Mouse (Mus musculus) midbrain, embryonic 13.5 days (tissue): ENCODE results near the gene Slc2a2. TPM values are rescaled to one million over a fixed set of nuclear protein-coding genes. Genes with fewer than 3 reads are reported as not detected.
A peak's percentile ranks its signal among the peaks of the same experiment; 100 is the strongest.
"Not testable (repeated sequence)": the region's sequence is repeated elsewhere in the genome, so short reads cannot be mapped to it uniquely, and the experiment has no call there.

Experiments
- ATAC-seq: fragments of 200-750 bp; cut with Nextera tagmentation; 2 replicates; pipeline ENCODE4 v1.8.0; 2017; ENCODE audit warnings: mild to moderate bottlenecking, moderate TSS enrichment, moderate library complexity
- H3K27ac ChIP-seq: fragments of 300-500 bp; sonication (generic); 2 replicates; pipeline ENCODE4 v1.5.1; 2015; ENCODE audit warnings: inconsistent platforms, mild to moderate bottlenecking, moderate library complexity
- H3K27me3 ChIP-seq: fragments of 300-500 bp; sonication (generic); 2 replicates; pipeline ENCODE4 v1.6.1; 2015; ENCODE audit warnings: mild to moderate bottlenecking, inconsistent platforms
- H3K36me3 ChIP-seq: fragments of 300-500 bp; sonication (generic); 2 replicates; pipeline ENCODE4 v1.6.1; 2015; ENCODE audit warnings: mild to moderate bottlenecking, inconsistent platforms
- H3K4me1 ChIP-seq: fragments of 300-500 bp; sonication (generic); replicated peaks from 2 replicates; pipeline ENCODE4 v1.6.1; 2015; ENCODE audit warnings: inconsistent platforms
- H3K4me2 ChIP-seq: fragments of 300-500 bp; sonication (generic); replicated peaks from 2 replicates; pipeline ENCODE4 v1.6.1; 2015; ENCODE audit warnings: moderate library complexity, mild to moderate bottlenecking, inconsistent platforms
- H3K4me3 ChIP-seq: fragments of 300-500 bp; sonication (generic); replicated peaks from 2 replicates; pipeline ENCODE4 v1.5.1; 2015; ENCODE audit warnings: mild to moderate bottlenecking, inconsistent platforms
- H3K9ac ChIP-seq: fragments of 300-500 bp; sonication (generic); replicated peaks from 2 replicates; pipeline ENCODE4 v1.6.1; 2015; ENCODE audit warnings: mild to moderate bottlenecking, inconsistent platforms
- H3K9me3 ChIP-seq: fragments of 300-500 bp; sonication (generic); 2 replicates; pipeline ENCODE4 v1.6.1; 2016; ENCODE audit warnings: mild to moderate bottlenecking, inconsistent platforms
- WGBS: fragments of 180-500 bp; shearing (Covaris S2); methylation state at CpG from one replicate; pipeline ENCODE4 v1.1.7; 2015; 5-methylcytosine and 5-hydroxymethylcytosine counted together
- polyA plus RNA-seq: library from polyadenylated mRNA; unstranded; fragments of >200 nt; fragmentation: Nextera tagmentation; extraction: Ambion mirVana; gene quantifications from 2 replicates; pipeline ENCODE4 v1.2.1, GENCODE M21; 2015

The Slc2a2 gene
- polyA plus RNA-seq, 1 experiment from 2014 or later, result not detected

DNA sequence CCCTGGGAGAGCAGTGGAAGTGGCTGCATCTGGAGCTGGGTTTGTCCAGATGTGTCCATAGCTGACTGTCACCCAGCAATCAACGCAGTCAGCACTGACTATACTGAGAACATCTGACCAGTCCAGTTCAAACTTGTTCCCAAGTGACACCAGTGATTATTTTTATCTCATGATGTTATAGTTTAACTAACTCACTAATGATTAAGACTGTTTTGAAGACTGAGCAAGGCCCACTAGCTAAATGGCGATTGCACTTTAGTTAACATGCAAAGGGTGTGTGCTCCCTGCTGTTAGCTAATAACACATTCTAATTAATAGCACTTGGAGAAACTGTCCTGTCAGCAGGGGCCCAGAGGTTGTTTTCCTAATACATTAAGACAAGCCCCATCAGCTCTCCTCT, 39.3 kb downstream of the Slc2a2 start:
- 42% methylated on average over 2 of the region's 2 CpGs for WGBS
- no peaks in the 10 kb centered on the region for H3K4me1 ChIP-seq
- no peak overlapping the region for H3K9ac ChIP-seq
- no peak for ATAC-seq
- no peak overlapping the region for H3K4me3 ChIP-seq
- no peak overlapping the region for H3K4me2 ChIP-seq
- H3K9me3 ChIP-seq, result no peaks in the 10 kb centered on the region
- no peaks in the 10 kb centered on the region for H3K36me3 ChIP-seq
- no peak overlapping the region for H3K27ac ChIP-seq
- no peaks in the 10 kb centered on the region for H3K27me3 ChIP-seq

- Histone ChIP-seq H3K27ac (no peak overlapping the region), H3K9me3 (no peaks in the 10 kb centered on the region), H3K9ac (no peak overlapping the region), H3K4me3 (no peak overlapping the region), H3K27me3 (no peaks in the 10 kb centered on the region), H3K4me2 (no peak overlapping the region), H3K36me3 (no peaks in the 10 kb centered on the region), H3K4me1 (0 out of 2 replicates have a peak, but pooled peaks cover 5% of the 10 kb centered on the region)
- WGBS, result 35% methylated on average over 6 of the region's 6 CpGs
- ATAC-seq, result no peak
Measured at GRCm38 (mm10) chr3:28740353-28740752, 42.6 kb downstream of the Slc2a2 start.

GRCm38 (mm10) chr3:28743251-28743650, 45.5 kb downstream of the Slc2a2 start:
- ATAC-seq, result peak; percentile 32; the same call in 1 of the 2 replicates
- no peaks in the 10 kb centered on the region for H3K36me3 ChIP-seq
- H3K27ac ChIP-seq, result 0 out of 2 replicates have a peak overlapping the region, but pooled peaks have one; percentile 0
- H3K4me1 ChIP-seq, result 0 out of 2 replicates have a peak, but pooled peaks cover 10% of the 10 kb centered on the region
- no peak overlapping the region for H3K4me2 ChIP-seq
- no peaks in the 10 kb centered on the region for H3K9me3 ChIP-seq
- whole genome bisulfite sequencing, result 41% methylated on average over 8 of the region's 8 CpGs
- no peaks in the 10 kb centered on the region for H3K27me3 ChIP-seq
- no peak overlapping the region for H3K4me3 ChIP-seq
- H3K9ac ChIP-seq, result no peak overlapping the region

- no peaks in the 10 kb centered on the region for H3K36me3 ChIP-seq
- 27% methylated on average over 7 of the region's 7 CpGs for WGBS
- H3K9me3 ChIP-seq, result no peaks in the 10 kb centered on the region
- H3K9ac ChIP-seq, result no peak overlapping the region
- no peak overlapping the region for H3K27ac ChIP-seq
- peak; percentile 86 for ATAC-seq
- H3K4me3 ChIP-seq, result no peak overlapping the region
- H3K27me3 ChIP-seq, result no peaks in the 10 kb centered on the region
- no peak overlapping the region for H3K4me2 ChIP-seq
- 0 out of 2 replicates have a peak, but pooled peaks cover 10% of the 10 kb centered on the region for H3K4me1 ChIP-seq
Measured at GRCm38 (mm10) chr3:28745835-28746483, 48.3 kb downstream of the Slc2a2 start.

DNA sequence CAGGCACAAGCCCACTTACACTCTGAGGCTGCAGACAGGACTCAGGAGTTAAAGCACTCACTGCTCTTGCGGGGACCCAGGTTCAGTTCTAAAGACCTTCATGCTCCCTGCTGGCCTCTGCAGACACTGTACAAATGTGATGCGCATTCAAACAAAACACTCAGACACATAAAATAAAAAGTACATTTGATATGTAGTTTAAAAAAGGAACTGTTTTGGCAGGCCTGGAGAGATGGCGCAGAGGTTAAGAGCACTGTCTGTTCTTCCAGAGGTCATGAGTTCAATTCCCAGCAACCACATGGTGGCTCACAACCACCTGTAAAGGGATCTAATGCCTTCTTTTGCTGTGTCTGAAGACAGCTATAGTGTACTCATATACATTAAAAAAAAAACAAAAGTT, 50.4 kb downstream of the Slc2a2 start:
- Histone ChIP-seq H3K4me2 (no peak overlapping the region), H3K27me3 (no peaks in the 10 kb centered on the region), H3K4me3 (no peak overlapping the region), H3K27ac (no peak overlapping the region), H3K4me1 (0 out of 2 replicates have a peak, but pooled peaks cover 6% of the 10 kb centered on the region), H3K9ac (no peak overlapping the region), H3K36me3 (no peaks in the 10 kb centered on the region), H3K9me3 (no peaks in the 10 kb centered on the region)
- 85% methylated on average over 3 of the region's 3 CpGs for WGBS
- no peak for ATAC-seq

GRCm38 (mm10) chr3:28748956-28749355, 51.3 kb downstream of the Slc2a2 start:
- H3K27me3 ChIP-seq, result no peaks in the 10 kb centered on the region

DNA sequence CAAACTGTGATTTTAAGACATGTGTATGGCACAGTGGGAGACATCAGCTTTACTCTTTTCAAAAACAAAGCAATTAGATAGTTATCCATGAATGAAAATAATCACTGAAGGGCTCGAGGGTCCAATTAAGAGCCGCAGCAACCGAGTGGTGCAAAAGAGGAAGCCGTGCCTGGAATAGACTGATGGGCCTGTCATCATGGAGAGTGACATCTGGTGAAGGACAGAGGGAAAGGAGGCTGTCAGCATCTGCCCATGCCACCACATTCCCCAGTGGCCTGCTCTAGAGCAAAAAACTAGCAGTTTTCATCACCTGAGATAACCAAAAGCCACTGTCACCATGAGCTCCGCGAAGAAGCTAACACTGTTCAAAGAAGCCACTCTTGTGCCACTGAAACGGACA, 57.8 kb downstream of the Slc2a2 start:
- Histone ChIP-seq H3K36me3 (no peaks in the 10 kb centered on the region), H3K9me3 (no peaks in the 10 kb centered on the region), H3K4me3 (no peak overlapping the region), H3K9ac (no peak overlapping the region), H3K27me3 (no peaks in the 10 kb centered on the region), H3K4me2 (no peak overlapping the region), H3K27ac (no peak overlapping the region), H3K4me1 (0 out of 2 replicates have a peak, but pooled peaks cover 5% of the 10 kb centered on the region)
- peak; percentile 71 for ATAC-seq
- WGBS, result 69% methylated on average over 7 of the region's 7 CpGs

More at GRCm38 (mm10) chr3:28748956-28749355, 51.3 kb downstream of the Slc2a2 start:
- Histone ChIP-seq H3K4me2 (no peak overlapping the region), H3K4me1 (0 out of 2 replicates have a peak, but pooled peaks cover 5% of the 10 kb centered on the region), H3K9ac (no peak overlapping the region), H3K36me3 (no peaks in the 10 kb centered on the region), H3K9me3 (no peaks in the 10 kb centered on the region), H3K4me3 (no peak overlapping the region), H3K27ac (no peak overlapping the region)
- ATAC-seq, result no peak

- Histone ChIP-seq H3K9ac (no peak overlapping the region), H3K4me2 (no peak overlapping the region), H3K27ac (no peak overlapping the region), H3K27me3 (no peaks in the 10 kb centered on the region), H3K4me3 (no peak overlapping the region), H3K9me3 (no peaks in the 10 kb centered on the region), H3K36me3 (no peaks in the 10 kb centered on the region), H3K4me1 (no peaks in the 10 kb centered on the region)
- ATAC-seq, result no peak
- WGBS, result 83% methylated on average over 8 of the region's 8 CpGs
Measured at GRCm38 (mm10) chr3:28761225-28761789, 63.6 kb downstream of the Slc2a2 start.

GRCm38 (mm10) chr3:28766935-28767334, 69.2 kb downstream of the Slc2a2 start:
- no peaks in the 10 kb centered on the region for H3K36me3 ChIP-seq
- ATAC-seq, result no peak
- H3K27ac ChIP-seq, result no peak overlapping the region
- H3K27me3 ChIP-seq, result no peaks in the 10 kb centered on the region
- H3K9me3 ChIP-seq, result no peaks in the 10 kb centered on the region
- 93% methylated on average over 4 of the region's 4 CpGs for WGBS
- H3K4me3 ChIP-seq, result no peak overlapping the region
- no peak overlapping the region for H3K9ac ChIP-seq
- H3K4me1 ChIP-seq, result no peaks in the 10 kb centered on the region
- H3K4me2 ChIP-seq, result no peak overlapping the region

DNA sequence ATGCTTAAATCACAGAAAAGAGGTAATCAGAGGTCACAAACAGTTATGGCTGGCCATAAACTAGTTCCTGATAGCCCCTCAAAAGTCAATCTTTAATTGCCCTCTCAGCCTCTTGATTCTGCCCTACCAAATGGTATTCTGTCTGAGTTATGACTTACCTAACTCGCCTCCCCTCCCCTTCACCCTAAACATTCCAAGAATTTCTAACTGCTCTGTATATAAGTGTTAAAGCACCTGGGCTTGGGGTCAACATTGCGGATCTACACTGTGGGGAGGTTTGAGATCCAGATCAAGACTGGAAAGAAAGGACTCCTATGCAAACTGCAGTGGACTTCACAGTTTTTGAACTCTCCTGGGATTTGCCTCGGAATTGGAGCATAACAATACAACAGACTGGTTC, 70.5 kb downstream of the Slc2a2 start:
- no peak for ATAC-seq
- H3K4me2 ChIP-seq, result no peak overlapping the region
- WGBS, result 84% methylated on average over 3 of the region's 3 CpGs
- H3K9me3 ChIP-seq, result no peaks in the 10 kb centered on the region
- no peaks in the 10 kb centered on the region for H3K36me3 ChIP-seq
- H3K27ac ChIP-seq, result no peak overlapping the region
- H3K4me3 ChIP-seq, result no peak overlapping the region
- H3K4me1 ChIP-seq, result no peaks in the 10 kb centered on the region
- no peaks in the 10 kb centered on the region for H3K27me3 ChIP-seq
- no peak overlapping the region for H3K9ac ChIP-seq

DNA sequence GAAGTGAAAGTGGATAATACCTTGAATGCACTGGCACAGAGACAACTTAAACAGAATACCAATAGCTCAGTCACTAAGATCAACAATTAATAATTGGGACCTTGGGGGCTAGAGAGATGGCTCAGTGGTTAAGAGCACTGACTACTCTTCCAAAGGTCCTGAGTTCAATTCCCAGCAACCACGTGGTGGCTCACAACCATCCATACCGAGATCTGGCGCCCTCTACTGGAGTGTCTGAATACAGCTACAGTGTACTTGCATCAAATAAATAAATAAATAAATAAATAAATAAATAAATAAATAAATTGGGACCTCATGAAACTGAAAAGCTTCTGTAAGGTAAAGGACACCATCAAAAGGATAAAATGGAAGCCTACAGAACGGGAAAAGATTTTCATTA, 75.2 kb downstream of the Slc2a2 start:
- not testable (repeated sequence) for H3K4me3 ChIP-seq, ATAC-seq, H3K36me3 ChIP-seq, H3K27me3 ChIP-seq, H3K27ac ChIP-seq, H3K9ac ChIP-seq, H3K4me2 ChIP-seq, H3K4me1 ChIP-seq, H3K9me3 ChIP-seq
- 65% methylated on average over 4 of the region's 4 CpGs for WGBS

GRCm38 (mm10) chr3:28775361-28775760, 77.7 kb downstream of the Slc2a2 start:
- Histone ChIP-seq H3K4me3 (no peak overlapping the region), H3K27ac (no peak overlapping the region), H3K4me2 (no peak overlapping the region), H3K4me1 (no peaks in the 10 kb centered on the region), H3K36me3 (no peaks in the 10 kb centered on the region), H3K9ac (no peak overlapping the region), H3K9me3 (no peaks in the 10 kb centered on the region), H3K27me3 (0 out of 2 replicates have a peak, but pooled peaks cover 8% of the 10 kb centered on the region)
- WGBS, result 89% methylated on average over 7 of the region's 7 CpGs
- no peak for ATAC-seq
